Mouse (Mus musculus) cerebellum, adult 11 months (tissue): ENCODE measurements around the gene Phb2.
"Not testable (repeated sequence)": the region's sequence is repeated elsewhere in the genome, so short reads cannot be mapped to it uniquely, and the experiment has no call there.

Experiments
- DNase-seq: peaks from one replicate; pipeline ENCODE4 v3.0.0; 2022

The Phb2 gene

DNA sequence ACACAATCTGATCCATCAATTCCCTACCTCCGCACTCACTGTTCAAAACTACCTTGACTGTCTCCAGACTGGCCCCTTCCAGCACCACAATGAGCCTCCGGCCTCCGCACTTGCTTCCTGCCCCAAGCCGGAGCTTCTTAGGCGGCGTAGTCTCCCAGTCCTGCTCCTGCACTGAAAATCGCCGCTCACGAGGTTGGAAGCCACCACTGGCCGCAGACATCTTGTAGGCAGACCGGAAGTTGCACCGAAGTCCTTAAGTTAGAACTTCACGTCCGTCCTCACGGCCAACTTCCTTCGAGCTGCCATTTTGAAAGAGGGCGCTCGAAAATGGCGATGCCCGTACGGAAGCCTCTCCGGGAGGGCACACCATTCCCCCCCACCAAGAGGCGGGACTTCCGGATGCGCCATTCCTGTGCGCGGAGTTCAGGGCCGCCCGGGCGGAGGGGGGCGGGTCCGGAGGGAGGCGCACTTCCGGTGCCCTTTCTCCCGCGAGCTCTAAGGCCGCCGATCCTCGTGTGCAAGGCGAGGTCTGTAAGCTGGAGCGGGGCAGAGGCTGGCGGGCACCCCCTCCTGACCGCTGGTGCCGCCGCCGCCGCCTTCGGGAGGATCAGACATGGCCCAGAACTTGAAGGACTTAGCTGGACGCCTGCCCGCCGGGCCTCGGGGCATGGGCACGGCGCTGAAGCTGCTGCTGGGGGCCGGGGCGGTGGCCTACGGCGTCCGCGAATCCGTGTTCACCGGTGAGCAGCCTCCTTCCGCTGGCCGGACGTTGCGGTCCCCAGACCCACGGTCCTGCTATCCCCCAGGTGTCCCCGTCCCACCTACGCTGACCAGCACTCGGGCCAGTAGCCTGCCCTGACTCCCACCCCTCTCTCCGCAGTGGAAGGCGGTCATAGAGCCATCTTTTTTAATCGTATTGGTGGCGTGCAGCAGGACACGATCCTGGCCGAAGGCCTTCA lies at the start of gene Phb2, which contains the start of gene Emg1:
Gene Phb2, plus strand, starts transcription at position 513 of the 959 bp plus-strand sequence.
Gene Emg1, minus strand, starts transcription at position 355 of the 959 bp plus-strand sequence.
- peak; percentile 96 for DNase-seq

DNA sequence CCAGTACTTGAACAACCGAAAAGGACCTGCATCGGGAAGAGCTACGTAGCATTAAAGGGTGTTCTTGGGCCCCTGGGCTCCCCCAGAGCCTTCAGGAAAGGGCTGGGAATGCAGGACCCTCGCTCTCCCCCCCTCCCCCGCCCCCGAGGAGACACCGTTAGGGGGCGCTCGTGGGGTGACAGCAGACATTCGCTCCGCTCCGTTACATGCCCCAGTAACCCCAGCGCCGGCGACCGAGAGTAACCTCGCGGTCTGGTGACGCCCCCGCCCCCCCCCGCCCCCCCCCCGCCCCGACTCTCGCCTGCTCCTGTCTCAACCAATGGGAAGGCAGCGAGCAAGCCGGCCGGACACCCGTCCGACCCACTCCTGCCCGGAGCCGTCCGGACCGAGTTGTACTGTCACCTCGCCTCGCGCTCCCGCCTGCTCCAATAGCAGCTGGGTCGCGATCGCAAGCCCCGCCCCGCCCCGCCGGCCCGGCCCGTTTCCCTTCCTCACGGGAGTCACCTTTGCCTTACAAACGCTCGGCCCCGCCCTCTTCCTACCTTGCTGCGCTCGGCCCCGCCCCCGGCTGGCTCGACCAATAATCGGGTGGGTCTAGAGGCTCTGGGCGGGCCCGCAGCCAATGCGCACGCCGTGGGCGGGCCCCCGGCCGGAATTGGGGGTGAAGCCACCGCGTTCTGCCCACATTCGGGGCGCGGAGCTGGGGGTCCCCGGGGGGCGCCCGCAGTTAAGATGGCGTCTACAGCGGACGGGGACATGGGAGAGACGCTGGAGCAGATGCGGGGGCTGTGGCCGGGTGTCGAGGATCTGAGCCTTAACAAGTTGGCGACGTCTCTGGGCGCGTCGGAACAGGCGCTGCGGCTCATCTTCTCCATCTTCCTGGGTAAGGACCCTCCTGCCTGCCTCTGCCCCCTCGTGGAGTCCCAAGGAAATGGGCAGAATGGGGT lies 49.4 kb upstream of the Phb2 start, which contains the start of gene Lpcat3:
Gene Lpcat3, plus strand, starts transcription at position 551 of the 947 bp plus-strand sequence.
- DNase-seq: peak; percentile 99

DNA sequence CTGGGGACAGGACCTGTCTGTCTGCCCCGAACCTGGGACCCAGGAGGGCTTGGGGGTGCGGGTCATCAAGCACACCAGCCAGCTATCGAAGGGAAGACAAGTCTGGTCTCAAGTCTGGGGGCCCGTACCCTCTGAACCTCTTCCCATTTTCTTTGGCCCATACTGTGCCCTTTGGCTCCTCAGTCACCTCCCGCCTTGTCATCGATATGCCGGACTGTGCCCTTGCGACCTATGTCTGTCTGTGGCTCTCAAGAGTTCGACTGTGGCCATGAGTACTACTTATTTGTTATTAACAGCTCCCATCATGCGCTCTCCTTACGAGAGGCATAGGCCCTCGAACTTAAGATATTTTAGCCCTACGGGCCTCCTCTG lies 48.7 kb upstream of the Phb2 start:
- DNase-seq: no peak

DNA sequence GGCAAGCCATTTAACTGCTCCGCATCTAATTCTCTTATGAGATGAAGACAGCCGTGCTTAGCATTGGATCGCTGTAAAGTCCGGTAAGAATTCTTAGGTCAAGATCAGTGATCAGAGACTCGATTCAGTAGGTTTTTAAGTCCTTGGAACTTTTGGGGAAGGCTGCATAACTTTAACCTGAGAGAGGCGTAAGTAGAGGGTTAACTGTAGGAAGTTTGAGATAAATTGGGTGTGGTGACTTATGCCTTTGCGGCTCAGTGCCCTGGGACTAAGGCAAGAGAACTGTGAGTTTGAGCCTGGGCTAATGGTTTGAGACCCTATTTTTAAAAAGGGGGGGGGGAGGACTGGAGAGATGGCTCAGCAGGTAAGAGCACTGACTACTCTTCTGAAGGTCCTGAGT lies 47.9 kb upstream of the Phb2 start:
- no peak for DNase-seq

DNA sequence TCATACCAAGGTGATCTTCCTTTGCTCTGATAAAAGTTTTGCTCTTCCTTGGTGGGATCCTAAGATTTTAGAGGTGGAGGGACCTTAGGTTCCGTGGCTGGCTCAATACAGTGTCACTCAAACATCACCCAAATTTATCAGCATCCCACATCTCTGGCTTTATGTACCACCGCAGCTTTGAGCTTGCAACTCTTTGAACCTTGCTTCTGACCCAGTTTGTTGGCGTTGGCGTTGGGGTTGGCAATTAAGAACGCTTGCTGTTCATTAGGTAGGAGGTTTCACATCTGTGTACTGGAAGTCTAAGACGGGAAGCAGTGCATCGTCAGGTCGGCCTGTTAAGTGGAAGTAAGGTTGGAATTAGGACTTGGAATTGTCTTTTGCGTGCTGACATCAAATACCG lies 47.1 kb upstream of the Phb2 start:
- no peak for DNase-seq

DNA sequence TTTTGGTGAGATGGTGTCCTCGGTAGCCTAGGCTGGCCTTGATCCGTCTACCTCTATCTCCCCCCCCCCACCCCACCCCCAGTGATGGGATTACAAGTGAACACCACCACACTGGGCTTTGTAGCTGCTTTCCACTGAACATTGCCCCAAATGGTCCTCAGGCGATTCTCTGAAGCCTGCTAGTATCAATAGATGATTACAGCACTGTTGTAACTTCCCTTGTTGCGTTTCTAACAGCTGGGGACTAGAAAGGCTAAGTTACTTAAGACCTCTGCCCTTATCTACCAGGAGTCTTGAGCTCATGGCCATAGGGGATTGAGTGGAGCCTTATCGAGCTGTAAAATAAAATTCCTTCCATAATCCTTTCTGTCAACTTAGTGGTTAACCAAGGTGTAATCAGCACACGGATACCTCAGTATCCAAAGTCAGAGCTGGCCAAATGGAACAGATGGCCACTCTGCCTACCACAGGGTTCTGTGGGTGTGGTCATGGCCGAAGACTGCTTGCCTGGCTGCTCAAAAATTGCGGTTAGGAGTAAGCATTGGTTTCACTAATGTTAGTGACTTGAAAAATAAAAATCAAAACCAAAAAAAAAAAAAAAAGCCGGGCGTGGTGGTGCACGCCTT lies 42.8 kb upstream of the Phb2 start:
- DNase-seq: peak; percentile 75

DNA sequence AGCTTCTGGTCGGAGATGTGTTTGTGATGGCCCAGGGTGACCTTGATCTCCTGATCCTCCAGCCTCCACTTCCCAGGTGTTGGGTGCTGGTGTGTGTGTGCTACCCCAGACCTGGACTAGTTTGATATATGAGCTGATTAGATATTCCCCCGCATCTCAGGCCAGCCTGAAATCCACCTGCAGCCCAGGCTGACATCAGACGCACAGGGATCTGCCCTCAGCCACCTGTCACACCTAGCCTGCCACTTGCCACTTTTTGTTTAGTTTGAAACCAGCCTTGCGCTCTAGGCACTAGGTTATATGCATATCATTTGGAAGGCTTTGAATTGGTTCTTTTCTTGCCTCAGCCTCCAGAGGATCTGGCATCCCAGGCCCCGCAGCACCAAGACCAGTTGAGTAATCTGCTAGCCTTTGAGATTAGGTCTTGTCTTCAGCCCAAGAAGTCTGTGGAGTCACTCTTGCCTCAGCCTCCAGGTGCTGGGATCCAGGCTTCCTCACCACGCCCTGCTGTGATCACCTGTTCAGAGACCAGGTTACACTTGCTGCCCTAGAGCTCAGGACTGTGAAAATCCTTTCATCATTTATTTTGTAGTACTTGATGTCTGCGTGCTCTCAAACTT lies 41.7 kb upstream of the Phb2 start:
- DNase-seq: no peak

DNA sequence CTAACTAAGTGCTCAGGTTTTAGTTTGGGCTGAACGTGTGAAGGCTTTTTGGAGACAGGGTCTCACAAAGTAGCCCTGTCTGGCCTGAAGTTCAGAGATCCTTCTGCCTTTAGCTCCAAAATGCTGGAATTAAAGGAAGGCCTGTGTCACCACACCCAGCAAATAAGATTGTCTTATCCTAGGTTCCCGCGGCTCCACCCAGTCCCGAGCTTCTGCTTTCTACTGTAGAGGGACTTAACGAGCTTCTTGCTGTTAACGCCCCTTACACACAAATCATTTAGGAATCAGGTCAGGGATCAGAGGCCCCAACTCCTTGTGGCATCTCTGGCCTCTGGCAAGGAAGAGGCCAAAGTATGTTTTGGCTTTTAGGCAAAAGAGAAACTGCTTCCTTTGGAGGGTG lies 40.0 kb upstream of the Phb2 start:
- DNase-seq: no peak

DNA sequence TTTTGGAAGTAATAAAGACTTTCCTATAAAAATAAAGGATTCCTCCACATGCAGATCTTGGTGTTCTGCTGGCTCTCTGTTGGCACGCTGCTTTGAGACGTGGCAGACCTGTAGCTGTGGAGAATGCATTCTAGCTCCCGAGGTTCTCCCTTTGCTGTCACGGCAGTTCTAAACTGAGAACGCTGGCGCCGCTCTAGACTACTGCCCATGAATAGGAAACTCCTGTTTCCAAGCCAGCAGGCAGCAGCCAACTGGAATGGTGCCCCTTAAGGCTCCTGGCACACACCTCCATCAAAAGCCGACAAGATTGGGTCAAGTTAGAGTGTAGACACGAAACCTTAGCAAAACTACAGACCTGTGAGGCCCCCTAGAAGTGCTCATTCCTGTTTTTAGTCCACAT lies 38.5 kb upstream of the Phb2 start:
- DNase-seq: peak; percentile 63

DNA sequence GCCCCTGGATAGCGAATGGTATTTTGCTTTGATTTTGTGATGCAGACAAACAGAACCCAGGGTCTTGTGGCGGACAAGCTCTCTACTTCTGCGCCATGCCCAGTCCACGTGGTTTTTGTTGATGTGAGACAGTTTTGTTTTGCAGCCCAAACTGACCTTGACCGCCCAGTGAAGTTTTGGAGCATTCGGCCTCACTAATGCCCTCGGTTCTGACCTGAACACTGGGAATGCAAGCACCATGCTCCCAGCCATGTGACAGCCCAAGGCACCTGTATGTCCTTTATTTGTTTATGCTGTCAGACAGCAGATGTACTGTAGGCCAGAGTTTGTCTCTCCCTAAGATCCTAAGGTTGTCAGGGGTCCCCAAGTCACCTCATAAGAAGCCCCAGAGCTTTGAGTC lies 37.5 kb upstream of the Phb2 start:
- DNase-seq: no peak

DNA sequence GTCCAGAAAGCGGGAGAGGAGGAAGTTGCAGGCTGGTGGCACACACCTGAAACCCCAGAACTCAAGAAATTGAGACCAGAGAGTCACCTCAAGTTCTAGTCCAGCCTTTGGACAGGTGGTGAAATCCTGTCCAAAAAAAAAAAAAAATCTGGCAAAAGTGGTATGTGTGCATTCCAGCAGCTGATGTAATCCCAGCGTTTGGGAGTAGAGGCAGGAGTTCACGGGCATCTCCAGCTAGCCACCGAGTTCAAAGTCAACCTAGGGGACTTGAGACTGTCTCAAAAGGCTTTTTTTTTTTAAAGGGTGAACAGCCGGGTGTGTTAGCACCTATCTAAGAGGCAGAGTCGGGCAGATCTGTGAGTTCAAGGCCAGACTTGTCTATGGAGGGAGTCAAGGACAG lies 36.0 kb upstream of the Phb2 start:
- DNase-seq: no peak

DNA sequence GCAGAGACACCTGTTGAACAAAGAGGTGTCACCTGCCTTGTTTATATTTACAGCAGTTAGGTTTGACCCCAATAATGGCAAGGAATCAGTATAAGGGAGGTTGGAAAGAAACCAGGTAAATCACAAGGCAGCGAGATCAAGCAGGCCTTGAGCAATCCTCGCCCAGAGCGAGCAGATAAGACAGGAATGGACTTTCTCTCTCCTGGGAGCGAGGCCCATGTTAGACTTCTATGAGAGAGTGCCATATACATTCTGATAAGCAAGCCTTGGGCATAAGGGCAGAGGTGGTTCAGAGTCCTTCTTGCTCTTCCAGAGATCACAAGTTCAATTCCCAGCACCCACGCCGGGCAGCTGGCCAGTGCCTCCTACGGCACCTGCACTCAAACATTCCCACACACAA lies 33.4 kb upstream of the Phb2 start:
- no peak for DNase-seq

DNA sequence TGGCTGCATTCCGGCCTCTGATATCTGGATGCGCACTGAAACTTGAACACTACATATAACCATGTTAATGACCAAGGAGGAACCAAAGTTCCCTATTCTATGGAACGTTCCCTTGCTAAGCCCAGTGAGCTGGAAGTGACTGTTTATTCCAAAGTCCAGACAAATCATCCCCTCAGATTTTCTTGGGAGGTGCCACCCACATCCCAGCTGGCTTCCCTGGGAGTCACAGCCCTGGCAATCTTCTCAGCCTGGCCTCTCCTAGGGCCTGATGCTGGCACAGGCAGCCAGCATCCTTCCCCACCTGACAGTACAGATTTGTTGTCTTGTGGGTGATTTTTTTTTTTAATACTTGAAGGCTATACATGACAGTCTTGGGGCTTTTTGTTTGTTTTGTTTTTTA lies 32.6 kb upstream of the Phb2 start:
- DNase-seq: no peak

DNA sequence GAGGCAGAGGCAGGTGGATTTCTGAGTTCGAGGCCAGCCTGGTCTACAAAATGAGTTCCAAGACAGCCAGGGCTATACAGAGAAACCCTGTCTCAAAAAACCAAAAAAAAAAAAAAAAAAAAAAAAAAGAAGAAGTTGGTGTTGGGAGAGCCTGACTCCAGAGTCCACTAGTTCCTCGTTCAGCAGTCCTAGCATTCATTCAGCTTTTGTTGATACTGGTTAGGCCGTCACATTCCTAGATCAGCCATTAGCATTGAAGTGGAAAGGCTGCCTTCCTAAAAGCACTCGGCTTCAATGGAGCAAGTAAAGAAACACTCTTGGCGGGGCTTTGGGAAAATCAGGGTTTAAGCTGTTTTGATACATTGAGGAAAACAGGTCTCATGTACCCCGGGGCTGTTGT lies 29.8 kb upstream of the Phb2 start:
- not testable (repeated sequence) for DNase-seq

DNA sequence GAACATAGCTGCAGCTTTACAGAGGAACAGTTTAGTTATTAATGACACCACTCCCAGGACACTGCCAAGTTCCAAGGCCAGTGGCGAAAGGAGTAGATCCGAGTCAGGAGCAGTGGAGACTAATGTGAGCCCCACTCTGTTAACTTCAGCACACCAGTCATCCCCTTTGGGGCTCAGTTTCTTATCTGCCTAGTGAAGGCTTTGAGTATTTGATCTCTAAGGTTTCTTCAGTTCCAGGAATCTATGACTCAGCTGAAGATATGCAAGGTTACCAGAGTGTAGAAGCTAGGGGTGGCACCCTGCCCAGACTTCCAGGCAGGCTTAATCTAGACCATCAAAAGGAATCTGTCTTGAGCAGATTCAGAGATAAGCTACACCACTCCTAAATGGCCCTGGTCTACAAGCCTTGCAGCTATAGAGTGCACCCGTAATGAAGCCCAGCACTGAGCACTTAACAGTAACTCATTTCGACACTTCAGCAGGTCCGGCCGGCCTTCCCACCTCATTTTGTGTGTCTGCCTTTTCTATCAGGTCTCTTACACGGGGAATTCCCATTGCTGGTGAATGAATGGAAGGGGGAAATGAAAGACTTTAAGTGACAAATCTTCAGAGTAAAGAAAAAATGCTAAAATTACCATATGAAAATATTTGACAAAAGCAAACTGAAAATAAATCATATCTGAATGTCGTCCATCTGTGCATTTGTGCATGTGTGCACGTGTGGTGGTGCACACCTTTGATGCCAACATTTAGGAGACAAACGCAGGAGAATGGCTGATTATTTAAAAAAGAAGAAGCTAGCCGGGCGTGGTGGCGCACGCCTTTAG lies 28.3 kb upstream of the Phb2 start:
- no peak for DNase-seq

DNA sequence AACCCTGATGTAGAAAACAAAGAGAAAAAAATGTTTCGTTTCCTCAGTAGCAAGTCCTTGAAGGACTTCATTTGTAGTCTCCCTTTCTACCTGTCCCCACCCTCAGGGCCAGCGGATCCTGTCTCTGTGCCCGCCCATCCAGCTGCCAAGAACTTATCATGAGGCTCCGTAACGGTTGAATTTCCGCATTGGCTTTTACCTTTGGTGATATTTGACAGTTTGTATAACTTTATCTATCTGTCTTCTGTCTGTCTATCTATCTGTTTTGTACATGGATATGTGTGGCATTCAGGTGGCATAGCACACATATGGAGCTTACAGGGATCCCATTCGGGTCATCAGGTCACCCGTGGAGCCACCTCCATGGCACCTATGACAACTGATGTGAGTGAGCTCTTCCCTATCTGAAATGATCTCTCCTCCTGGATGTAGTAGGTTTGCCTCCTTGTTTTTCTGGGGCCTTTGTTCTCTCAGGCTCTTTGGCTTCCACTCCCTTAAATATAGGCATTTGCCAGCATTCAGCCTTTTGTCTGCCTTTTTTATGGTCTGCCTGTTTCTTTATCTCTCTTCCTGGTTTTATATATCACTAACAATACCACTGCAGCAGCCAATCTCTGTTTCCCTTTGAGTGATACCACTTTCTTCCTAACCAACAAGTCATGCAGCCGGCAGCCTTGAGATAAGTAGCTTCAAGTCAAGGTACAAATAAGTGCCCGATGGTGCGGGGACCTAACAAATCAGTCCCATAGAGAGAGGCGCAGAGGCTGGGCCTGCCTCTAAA lies 26.3 kb upstream of the Phb2 start:
- no peak for DNase-seq

DNA sequence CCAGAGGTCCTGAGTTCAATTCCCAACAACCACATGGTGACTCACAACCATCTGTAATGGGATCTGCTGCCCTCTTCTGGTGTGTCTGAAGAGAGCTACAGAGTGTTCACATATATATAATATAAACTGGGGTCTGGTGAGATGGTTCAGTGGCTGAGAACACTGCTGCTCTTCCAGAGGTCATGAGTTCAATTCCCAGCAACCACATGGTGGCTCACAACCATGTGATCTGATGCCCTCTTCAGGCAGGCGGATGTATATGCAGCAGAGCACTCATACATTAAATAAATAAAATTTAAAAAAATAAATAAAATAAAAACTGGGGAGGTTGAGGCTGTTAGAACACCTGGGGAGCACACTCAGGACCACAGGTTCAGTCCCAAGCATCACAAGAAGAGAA lies 25.5 kb upstream of the Phb2 start:
- not testable (repeated sequence) for DNase-seq

DNA sequence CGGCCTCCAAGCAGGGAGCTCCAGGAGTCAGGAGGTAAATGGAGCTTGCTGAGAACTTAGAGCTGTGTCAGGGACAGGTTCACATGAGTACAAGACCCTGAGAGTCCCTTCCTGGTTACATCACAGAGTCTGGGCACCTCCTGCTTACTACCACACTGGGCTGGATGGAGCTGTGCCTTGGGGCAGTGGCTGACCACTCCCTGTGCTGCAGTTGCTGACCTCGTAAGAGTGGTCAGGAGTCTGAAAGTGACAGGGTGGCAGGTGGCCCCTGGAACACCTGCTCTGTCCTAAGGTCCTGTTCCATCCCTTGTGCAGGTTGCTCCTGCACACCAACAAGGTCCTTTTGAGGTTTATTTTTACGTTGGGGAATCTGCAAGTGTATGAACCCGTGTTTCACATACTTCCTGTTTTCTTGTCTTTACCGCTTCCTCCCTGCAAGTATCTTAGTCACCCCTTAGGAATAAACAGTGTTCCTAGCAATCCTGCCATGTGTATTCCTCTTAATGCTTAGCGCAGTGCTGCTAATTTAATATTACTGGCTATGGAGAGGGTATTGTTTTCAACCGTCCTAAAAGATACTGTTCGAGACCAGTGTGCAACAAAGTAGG lies 23.9 kb upstream of the Phb2 start:
- DNase-seq: no peak

DNA sequence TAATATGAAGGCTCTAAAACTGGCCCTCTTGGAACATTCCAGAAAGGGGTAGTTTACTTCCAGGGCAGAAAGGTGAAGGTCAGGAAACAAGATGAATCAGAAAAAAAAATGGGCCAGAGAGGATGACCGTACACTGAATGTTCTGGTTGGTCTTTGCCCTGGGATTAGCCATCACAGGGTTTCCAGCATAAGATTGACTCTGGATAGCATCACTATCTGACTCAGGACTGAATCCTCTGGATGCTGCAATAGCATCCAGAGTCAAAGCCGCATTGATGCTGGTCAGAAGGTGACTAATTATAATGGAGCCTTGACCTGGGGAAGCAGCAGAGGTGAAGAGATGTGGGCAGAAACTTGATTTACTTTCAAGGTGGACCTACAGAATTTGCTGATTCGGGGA lies 23.1 kb upstream of the Phb2 start:
- DNase-seq: no peak

DNA sequence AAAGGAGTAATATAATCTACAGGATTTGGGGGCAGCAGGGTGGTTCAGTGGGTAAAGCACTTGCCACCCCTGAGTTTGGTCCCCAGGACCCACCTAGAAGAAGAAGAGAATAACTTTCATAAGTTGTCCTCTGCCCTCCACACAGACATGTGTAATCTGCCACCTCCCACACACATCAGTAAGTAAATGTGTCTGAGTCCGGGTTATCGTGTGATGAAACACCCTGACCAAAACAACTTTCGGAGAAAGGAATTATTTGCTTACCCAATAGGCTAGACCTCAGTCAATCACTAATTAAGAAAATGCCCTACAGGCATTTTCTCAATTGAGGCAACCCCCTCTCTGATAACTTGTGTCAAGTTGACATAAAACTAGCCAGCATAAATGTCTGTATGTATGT lies 21.6 kb upstream of the Phb2 start:
- DNase-seq: no peak
